ENCODE assay signal across 25 mouse cellular contexts in the genomic region with DNA sequence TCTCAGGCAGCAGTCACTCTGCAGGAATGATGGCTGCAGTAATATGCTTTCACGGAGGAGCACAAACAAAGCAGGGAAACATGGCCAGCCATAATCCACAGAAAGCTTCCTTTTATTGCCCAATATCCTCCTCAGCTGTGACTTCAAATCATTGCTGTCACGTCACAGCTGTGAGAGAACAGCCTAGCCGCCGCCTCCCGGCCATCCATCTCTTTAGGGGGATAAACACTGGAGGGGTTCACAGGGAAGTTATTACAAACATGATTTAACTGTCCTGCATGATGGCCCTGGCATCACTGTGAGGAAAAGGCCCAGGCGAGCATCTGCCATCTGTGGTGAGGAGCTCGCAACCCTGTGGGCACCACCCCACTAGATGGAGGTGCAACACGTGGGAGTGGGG. TPM values are rescaled to one million over a fixed set of nuclear protein-coding genes. Genes with fewer than 3 reads are reported as not detected.
"Had no signal": no experiment of that assay in that cellular context is flagged by ENCODE, and none has a peak within 500 bp of the region (broad histone marks: within the 10 kb centered on the region; RNA-seq: fewer than 3 reads in every experiment).

No protein-coding gene starts in this region.

- ATAC-seq: lung, postnatal 0 days had no signal

- H3K4me1 ChIP-seq: megakaryocyte, embryonic 14.5 days; stomach, embryonic 15.5 days had no signal

- H3K9me3 ChIP-seq: liver, embryonic 13.5 days; megakaryocyte, embryonic 14.5 days; midbrain, embryonic 10.5 days; stomach, embryonic 15.5 days had no signal

- DNase-seq: kidney, adult 2 months; kidney, postnatal 25 days; layer of hippocampus, postnatal 36 days; liver, embryonic 13.5 days; lung, adult 2 months; midbrain, embryonic 14.5 days; retina, postnatal 1 day; right cerebral cortex, postnatal 25 days; spleen, adult 18-20 months; thymus, adult 18-20 months; thymus, postnatal 36 days had no signal

- H3K27me3 ChIP-seq: stomach, embryonic 15.5 days had no signal

- H3K27ac ChIP-seq: layer of hippocampus, adult 2 months; left cerebral cortex, adult 2 months; liver, embryonic 13.5 days; midbrain, embryonic 10.5 days; stomach, embryonic 15.5 days had no signal

- H3K9ac ChIP-seq: liver, embryonic 13.5 days; stomach, embryonic 15.5 days had no signal

- H3K36me3 ChIP-seq: liver, embryonic 13.5 days; midbrain, embryonic 10.5 days; stomach, embryonic 15.5 days had no signal

- H3K4me2 ChIP-seq: liver, embryonic 13.5 days; stomach, embryonic 15.5 days had no signal

- H3K4me3 ChIP-seq: layer of hippocampus, adult 2 months; left cerebral cortex, adult 2 months; liver, embryonic 13.5 days; megakaryocyte, embryonic 14.5 days; midbrain, embryonic 10.5 days; stomach, embryonic 15.5 days had no signal

RNA-seq across cellular contexts. Expression of a gene that starts 6.6 kb away (rescaled TPM):
- polyA plus RNA-seq: intestine, embryonic 14.5 days; kidney, adult 2 months; kidney, embryonic 16.5 days; large intestine, adult 2 months; limb, embryonic 14.5 days; liver, adult 2 months; liver, embryonic 13.5 days; liver, embryonic 16.5 days; lung, adult 2 months; lung, postnatal 0 days; midbrain, embryonic 10.5 days; midbrain, embryonic 14.5 days; stomach, embryonic 15.5 days; testis, adult 2 months; urinary bladder, adult 2 months had no signal
